Mouse (Mus musculus): ENCODE results near the gene Xpnpep1.

The Xpnpep1 gene

DNA sequence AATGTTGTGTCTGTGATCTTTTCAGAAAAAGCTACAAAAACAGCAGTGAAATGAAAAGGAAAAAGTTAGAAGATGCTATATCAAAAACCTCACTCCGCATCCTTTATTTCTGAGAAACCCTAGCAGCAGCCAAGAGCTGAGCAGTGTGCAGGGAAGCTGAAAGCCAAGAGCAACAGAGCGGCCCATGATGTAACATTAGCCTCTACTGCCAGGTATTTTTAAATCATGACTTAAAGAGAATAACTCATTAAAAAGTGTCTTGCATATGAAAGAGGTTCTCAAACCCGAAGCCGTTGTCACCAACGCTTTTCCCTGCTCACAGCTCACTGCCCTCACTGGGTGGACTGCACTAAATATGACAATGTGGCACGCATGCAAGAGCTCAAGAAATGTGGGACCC lies 9.7 kb downstream of the Xpnpep1 start:
- no peak for DNase-seq

GRCm38 (mm10) chr19:53029686-53030085 lies 10.3 kb downstream of the Xpnpep1 start:
- no peak for DNase-seq

- DNase-seq, result peak; percentile 40
Observed at GRCm38 (mm10) chr19:53029045-53029444, 11.0 kb downstream of the Xpnpep1 start.

GRCm38 (mm10) chr19:53028216-53028615 lies 11.8 kb downstream of the Xpnpep1 start:
- peak; percentile 74 for DNase-seq

- no peak for DNase-seq
Observed at GRCm38 (mm10) chr19:53023189-53023588, 16.8 kb downstream of the Xpnpep1 start.

DNA sequence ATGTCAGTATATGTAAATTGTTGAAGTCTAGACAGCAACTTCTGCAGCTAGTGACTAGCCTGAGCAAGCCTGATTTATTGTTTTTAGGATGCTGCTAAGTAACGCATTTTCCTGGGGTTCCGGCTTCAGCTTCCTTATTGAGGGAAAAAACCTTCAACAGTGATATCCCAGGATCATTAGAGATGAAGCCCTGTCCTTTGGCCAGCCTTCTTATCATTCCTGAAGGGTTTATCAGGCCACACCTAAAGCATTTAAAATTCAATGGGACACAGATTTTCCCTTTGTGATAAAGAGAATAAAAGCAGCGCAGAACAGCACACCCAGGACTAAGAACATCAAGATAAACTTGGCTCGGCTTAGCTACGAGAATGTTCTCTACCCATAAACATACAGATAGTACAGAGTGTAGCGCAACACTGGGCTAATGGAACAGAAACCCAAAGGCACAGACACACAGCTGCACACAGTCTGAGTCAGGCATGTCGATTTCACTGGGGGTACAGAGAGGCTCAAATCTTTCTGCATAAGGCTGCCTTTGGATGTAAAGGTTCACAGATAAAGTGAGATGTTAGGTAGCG lies 17.9 kb downstream of the Xpnpep1 start:
- DNase-seq, result no peak

- DNase-seq, result no peak
Observed at GRCm38 (mm10) chr19:53021537-53021936, 18.5 kb downstream of the Xpnpep1 start.

DNA sequence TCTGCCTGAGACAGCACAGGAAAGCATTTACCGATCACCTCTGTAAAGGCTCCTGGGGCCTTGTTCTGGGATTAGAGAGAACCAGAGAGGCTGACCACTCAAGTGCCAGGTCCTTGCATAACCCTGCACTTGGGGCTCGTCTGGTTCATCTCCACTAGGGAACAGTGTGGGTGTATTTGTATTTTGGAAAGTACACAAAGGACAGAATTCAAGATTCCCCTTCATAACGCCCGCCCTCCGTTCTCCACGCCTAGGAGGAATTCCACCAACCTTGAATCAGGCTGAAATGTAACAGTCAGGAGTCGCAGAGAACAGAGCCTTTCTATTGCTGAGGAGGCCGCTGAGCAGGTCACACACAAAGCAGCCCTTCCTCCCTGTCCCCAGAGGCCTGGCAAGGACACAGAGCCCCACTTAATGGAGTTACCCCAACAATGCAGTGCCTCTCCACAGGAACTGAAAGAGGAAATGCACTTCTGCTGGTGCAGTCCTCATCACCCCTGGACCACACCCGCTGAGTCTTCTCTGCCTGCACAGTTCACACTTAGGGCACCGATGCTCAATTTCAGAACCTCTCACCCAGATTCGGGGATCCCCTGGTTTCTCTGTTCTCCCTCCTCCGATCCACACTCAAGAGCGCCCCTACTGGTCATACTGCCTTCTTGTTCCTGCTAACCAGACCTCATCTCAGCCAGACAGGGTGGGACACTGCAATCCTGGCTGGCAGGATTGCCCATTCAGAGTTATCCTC lies 20.1 kb downstream of the Xpnpep1 start:
- peak; percentile 45 for DNase-seq

- peak; percentile 77 for DNase-seq
Observed at GRCm38 (mm10) chr19:53017954-53018353, 22.1 kb downstream of the Xpnpep1 start.

- DNase-seq, result no peak
Observed at GRCm38 (mm10) chr19:53017248-53017647, 22.8 kb downstream of the Xpnpep1 start.

- no peak for DNase-seq
Observed at GRCm38 (mm10) chr19:53014910-53015710, 24.9 kb downstream of the Xpnpep1 start.

GRCm38 (mm10) chr19:53013744-53014143 lies 26.3 kb downstream of the Xpnpep1 start:
- DNase-seq, result no peak

DNA sequence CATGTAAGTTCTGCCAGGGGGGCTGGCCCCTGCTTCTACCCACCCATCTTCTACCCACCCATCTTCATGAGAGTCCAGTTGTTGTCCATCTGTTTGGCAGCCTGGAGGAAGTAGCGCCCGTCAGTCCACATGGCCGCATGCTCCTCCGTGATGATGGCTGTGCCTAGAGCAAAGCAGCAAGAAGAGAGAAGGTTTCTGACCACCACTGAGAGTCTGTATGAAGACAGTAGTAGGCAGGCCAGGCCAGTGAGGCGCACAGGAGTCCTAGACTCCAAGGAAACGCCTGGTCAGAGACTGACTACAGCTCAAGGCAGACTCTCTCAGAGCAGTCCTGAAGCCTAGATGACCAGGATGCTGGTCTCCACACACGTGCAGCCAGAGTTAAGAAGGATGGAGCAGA lies 26.7 kb downstream of the Xpnpep1 start:
- DNase-seq, result no peak

DNA sequence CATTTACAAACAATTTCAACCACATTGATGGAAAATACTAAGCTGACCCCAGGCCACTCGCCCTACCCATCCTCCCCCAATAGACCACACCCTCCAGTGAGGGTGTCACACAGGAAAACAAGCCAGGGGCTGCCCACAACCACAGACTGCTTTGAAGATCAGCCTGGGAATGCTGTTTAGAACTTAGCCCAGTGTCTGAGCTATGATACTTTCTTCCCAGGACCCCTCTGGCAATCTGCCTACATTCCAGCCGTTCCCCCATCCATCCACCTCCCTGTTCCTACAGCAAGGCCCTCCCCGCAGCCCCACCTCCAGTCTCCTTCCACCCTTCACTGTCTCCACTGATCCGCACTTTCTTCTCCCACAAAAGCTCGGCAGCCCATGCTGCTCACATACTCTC lies 29.1 kb downstream of the Xpnpep1 start:
- DNase-seq, result no peak

- DNase-seq, result no peak
Observed at GRCm38 (mm10) chr19:53008921-53009320, 31.1 kb downstream of the Xpnpep1 start.

DNA sequence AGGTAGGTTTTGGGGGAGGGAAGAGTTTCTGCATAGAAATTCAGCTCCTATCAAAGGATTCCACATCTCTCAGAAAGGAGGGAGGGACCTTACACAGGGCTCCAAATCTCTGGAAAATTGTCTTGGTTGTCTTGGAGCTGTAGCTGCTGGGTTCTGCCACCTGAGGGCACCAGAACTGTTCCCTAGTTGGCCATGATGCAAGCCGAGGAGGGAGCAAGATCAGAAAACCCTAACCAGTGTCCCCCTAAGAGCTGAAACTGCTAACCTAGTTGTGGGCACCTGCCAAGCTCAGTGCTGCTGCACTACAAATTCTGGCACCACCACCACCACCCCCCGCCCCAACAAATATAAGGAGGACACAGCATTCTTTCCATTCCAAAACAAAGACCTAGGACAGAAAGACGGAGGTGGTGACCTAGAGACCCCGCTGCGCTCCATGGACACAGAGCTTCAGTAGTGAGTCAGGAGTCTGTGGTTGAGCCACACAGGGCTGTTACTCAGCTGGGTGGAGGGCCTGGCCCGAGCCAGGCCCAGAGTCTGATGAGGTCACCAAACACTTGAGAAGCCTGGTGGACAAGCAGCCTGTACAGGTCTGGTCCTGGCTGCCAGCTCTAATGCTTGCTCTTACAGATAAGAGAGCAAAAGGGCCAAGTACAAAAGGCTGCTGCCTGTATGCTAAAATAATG lies 31.9 kb downstream of the Xpnpep1 start:
- DNase-seq, result peak; percentile 70

GRCm38 (mm10) chr19:53005978-53006377 lies 34.0 kb downstream of the Xpnpep1 start:
- DNase-seq, result no peak

DNA sequence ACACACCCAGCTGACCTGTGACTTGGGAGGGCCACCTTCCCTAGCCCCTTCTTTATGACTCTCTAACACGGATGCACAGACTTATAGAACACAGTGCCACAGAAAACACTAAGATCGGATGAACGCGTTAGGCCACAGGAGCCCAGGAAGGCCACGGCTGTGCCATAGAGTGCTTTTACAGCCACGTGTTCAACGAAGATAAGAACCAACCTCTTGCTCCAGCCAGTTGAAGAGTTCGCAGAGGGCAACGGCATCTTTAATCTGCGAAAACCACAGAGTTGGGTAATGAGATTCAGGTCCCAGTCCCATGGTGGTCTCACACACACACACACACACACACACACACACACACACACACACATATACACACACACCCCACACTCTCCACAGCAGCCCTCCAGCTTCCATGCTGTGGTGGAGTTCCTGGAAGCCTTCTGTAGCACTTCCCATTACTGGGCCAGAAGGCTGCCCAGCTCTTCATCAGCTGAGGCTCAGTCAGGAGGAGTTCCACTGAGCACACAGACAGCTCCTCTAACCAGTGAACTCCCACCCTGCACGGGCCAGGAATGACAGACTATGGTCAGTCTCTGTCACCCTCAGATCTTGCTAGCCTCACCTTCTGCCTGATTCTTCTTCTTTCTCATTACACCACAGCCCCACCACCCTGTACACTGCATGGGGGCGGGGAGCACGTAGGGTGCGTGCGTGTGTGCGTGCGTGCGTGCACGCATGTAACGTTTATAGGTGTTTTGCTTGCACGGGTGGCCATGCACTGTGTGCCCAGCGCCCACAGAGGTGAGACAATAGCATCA lies 36.3 kb downstream of the Xpnpep1 start:
- DNase-seq, result no peak

DNA sequence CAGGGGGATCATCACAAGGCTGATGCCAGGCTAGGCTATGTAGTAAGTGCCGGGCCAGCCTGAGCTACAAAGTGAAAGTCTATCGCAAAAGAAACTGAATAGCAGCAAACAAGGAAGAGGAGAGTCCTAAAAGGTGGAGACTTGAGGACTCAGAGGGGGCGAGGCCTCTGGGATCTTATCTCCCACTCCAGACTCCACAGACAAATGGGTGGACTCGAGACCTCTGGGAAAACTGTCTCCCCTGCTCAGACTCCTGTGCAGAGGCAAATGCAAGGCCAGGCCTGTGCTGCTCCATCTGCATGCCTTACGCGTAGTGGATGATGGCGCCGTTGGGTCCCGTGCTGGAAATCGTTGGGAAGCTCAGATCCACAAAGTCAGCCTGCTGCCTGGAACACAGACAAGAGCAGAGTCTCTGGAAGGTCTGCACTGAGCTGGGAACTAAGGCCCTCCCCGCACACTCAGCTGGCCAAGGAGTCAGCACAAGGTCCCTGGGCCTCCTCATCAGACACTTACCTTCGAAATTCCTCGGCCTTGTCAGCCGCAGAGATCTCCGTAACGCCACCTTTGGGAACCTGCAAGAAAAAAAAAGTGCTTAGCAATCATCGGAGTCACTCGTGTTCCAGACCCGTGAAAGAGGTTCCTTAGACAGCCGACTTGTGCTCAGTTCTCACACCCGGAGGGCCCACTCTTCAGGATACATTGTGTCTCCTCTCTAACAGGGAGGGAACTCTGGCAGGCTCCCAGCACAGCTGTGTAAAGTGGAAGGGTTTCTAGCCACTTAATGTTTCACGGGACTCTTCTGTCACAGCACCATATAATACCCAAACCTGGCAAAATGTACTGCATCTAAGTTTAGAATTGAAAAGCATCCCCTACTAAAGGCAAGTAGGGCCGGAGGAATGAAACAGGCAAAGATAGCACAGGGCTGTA lies 37.6 kb downstream of the Xpnpep1 start:
- DNase-seq, result no peak

GRCm38 (mm10) chr19:52992880-52993440 lies 47.1 kb downstream of the Xpnpep1 start:
- peak; percentile 39 for DNase-seq

DNA sequence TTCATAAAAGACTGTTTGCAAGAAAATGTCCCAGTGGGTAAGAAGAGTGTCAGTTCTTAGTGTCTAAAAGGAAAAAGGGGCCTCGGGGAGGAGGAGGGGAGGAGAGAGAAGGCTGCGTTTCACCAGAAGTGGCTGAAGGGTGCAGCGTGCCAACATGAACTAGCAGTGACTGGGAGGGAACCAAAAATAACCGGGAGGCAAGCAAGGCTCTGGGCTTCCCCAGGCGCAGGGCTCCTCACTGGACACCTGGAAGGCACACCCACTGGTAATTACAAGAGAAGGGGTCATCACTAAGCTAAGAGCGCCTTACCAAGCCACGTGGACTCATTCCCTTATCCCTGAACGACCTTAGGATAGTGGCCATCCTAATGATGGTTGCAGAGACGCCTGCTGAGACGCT lies 48.1 kb downstream of the Xpnpep1 start:
- no peak for DNase-seq
